Comparison of ENCODE assay signal across 15 mouse cellular contexts in the genomic region with DNA sequence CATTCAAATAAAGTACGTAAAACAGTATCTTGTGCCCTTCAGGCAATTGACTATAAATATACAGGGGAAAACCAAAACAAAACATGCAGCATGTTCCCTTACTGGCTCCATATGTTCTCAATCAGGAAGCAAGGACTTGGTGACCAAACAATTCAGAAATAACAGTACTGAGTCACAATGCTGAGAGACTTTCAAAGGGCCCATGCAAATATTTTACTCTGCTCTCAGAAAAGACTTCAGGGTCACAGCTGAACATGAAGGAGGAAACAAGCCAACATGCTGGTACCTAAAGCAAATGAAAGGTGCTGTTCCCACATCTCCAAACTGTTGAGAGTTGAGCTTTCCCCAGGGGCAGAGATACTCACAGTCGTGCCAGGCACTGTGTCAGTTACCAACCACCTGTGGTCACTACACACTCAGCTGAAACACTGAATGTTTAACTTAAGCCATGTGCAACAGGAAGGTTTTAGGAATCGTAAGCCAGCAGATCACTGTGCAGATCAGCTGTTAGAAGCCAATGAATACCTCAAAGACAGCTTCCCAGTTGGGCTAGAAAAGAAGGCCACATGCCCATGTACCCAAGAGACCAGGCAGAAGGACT.
A peak's percentile ranks its signal among the peaks of the same experiment; 100 is the strongest.
DNase-seq lines count a peak whose midpoint lies in the region; ATAC-seq and TF ChIP-seq lines count a peak whose summit lies in the region.
"Had no signal": no experiment of that assay in that cellular context is flagged by ENCODE, and none has a peak within 500 bp of the region (broad histone marks: within the 10 kb centered on the region; RNA-seq: fewer than 3 reads in every experiment).

No protein-coding gene starts in this region.

- no peaks in the 10 kb centered on the region for H3K36me3 ChIP-seq in hindbrain, embryonic 10.5 days
- H3K36me3 ChIP-seq in hindbrain, embryonic 11.5 days (ENCODE audit: control insufficient read depth, insufficient read depth, low read length), result no peaks in the 10 kb centered on the region
- no peaks in the 10 kb centered on the region for H3K36me3 ChIP-seq in embryonic facial prominence, embryonic 11.5 days (replicated peaks; ENCODE audit: control insufficient read depth, insufficient read depth, low read depth, low read length)
- no peaks in the 10 kb centered on the region for H3K36me3 ChIP-seq in limb, embryonic 12.5 days
- H3K36me3 ChIP-seq in thymus, adult 2 months (ENCODE audit: control insufficient read depth, insufficient read depth, low read length), result no peaks in the 10 kb centered on the region
- H3K36me3 ChIP-seq: hindbrain, embryonic 15.5 days; midbrain, embryonic 12.5 days had no signal

- H3K4me2 ChIP-seq in hindbrain, embryonic 11.5 days (replicated peaks; ENCODE audit: low read depth, low read length), result no peak overlapping the region
- no peak overlapping the region for H3K4me2 ChIP-seq in embryonic facial prominence, embryonic 11.5 days (ENCODE audit: low read depth, low read length)
- no peak overlapping the region for H3K4me2 ChIP-seq in limb, embryonic 12.5 days
- H3K4me2 ChIP-seq: heart, embryonic 13.5 days; hindbrain, embryonic 15.5 days; midbrain, embryonic 12.5 days had no signal

- no peaks in the 10 kb centered on the region for H3K9me3 ChIP-seq in hindbrain, embryonic 10.5 days
- H3K9me3 ChIP-seq in hindbrain, embryonic 11.5 days (ENCODE audit: control insufficient read depth, low read length), result no peaks in the 10 kb centered on the region
- no peaks in the 10 kb centered on the region for H3K9me3 ChIP-seq in embryonic facial prominence, embryonic 11.5 days (replicated peaks; ENCODE audit: control insufficient read depth, low read length)
- H3K9me3 ChIP-seq in limb, embryonic 12.5 days, result no peaks in the 10 kb centered on the region
- H3K9me3 ChIP-seq: heart, embryonic 13.5 days; hindbrain, embryonic 15.5 days; midbrain, embryonic 12.5 days had no signal

- H3K9ac ChIP-seq in hindbrain, embryonic 11.5 days (ENCODE audit: low read depth, low read length), result no peak overlapping the region
- H3K9ac ChIP-seq in embryonic facial prominence, embryonic 11.5 days (replicated peaks; ENCODE audit: low read length), result no peak overlapping the region
- H3K9ac ChIP-seq in limb, embryonic 12.5 days (replicated peaks), result no peak overlapping the region
- H3K9ac ChIP-seq: heart, embryonic 13.5 days; hindbrain, embryonic 15.5 days; midbrain, embryonic 12.5 days had no signal

- no peak for TF ChIP-seq POLR2A in thymus, adult 2 months (IDR thresholded peaks at IDR 0.05; ENCODE audit: control insufficient read depth, extremely low read depth, insufficient read depth, low read length, poor library complexity)

- DNase-seq in hindbrain, embryonic 10.5 days (ENCODE audit: low spot score), result no peak
- DNase-seq in hindbrain, embryonic 11.5 days (ENCODE audit: low spot score), result no peak
- peak; percentile 10 for DNase-seq in lung, postnatal 25 days (ENCODE audit: low spot score)
- no peak for DNase-seq in lung, postnatal 4 days
- peak; percentile 40 for DNase-seq in embryonic facial prominence, embryonic 11.5 days (ENCODE audit: low spot score)
- no peak for DNase-seq in thymus, adult 2 months
- DNase-seq: cerebellum, adult 9-10 months; gastrocnemius, postnatal 36 days; kidney, postnatal 25 days had no signal

- no peaks in the 10 kb centered on the region for H3K27me3 ChIP-seq in hindbrain, embryonic 10.5 days (ENCODE audit: insufficient read depth, poor library complexity, severe bottlenecking)
- H3K27me3 ChIP-seq in hindbrain, embryonic 11.5 days (ENCODE audit: control insufficient read depth, insufficient read depth, low read length), result no peaks in the 10 kb centered on the region
- H3K27me3 ChIP-seq in embryonic facial prominence, embryonic 11.5 days (ENCODE audit: control insufficient read depth, insufficient read depth, low read length), result no peaks in the 10 kb centered on the region
- no peaks in the 10 kb centered on the region for H3K27me3 ChIP-seq in limb, embryonic 12.5 days
- no peaks in the 10 kb centered on the region for H3K27me3 ChIP-seq in thymus, adult 2 months (ENCODE audit: control insufficient read depth, insufficient read depth, low read length)
- H3K27me3 ChIP-seq: heart, embryonic 13.5 days; hindbrain, embryonic 15.5 days; midbrain, embryonic 12.5 days; Patski had no signal

- no peak for TF ChIP-seq CTCF in thymus, adult 2 months (IDR thresholded peaks at IDR 0.05; ENCODE audit: borderline replicate concordance, control insufficient read depth, extremely low read depth, insufficient read depth, low read length, poor library complexity)

- WGBS in hindbrain, embryonic 10.5 days, result 52% methylated on average over 3 of the region's 3 CpGs
- WGBS in hindbrain, embryonic 11.5 days, result 47% methylated on average over 3 of the region's 3 CpGs
- WGBS in embryonic facial prominence, embryonic 11.5 days, result 28% methylated on average over 3 of the region's 3 CpGs
- WGBS in limb, embryonic 12.5 days, result 22% methylated on average over 3 of the region's 3 CpGs
- WGBS in thymus, adult 2 months, result 64% methylated on average over 3 of the region's 3 CpGs

- H3K4me1 ChIP-seq in hindbrain, embryonic 10.5 days (replicated peaks), result peaks cover 17% of the 10 kb centered on the region
- H3K4me1 ChIP-seq in hindbrain, embryonic 11.5 days (replicated peaks; ENCODE audit: control insufficient read depth, insufficient read depth, low read length), result no peaks in the 10 kb centered on the region
- H3K4me1 ChIP-seq in embryonic facial prominence, embryonic 11.5 days (ENCODE audit: control insufficient read depth, insufficient read depth, low read length), result no peaks in the 10 kb centered on the region; the same call in 1 of the 2 replicates
- peaks cover 29% of the 10 kb centered on the region for H3K4me1 ChIP-seq in limb, embryonic 12.5 days (replicated peaks)
- H3K4me1 ChIP-seq in thymus, adult 2 months (replicated peaks; ENCODE audit: control insufficient read depth, insufficient read depth, low read length), result no peaks in the 10 kb centered on the region
- H3K4me1 ChIP-seq: hindbrain, embryonic 15.5 days had no signal

- 0 out of 2 replicates have a peak overlapping the region, but pooled peaks have one; percentile 36 for H3K27ac ChIP-seq in hindbrain, embryonic 10.5 days
- no peak overlapping the region for H3K27ac ChIP-seq in hindbrain, embryonic 11.5 days (ENCODE audit: low read depth, low read length)
- H3K27ac ChIP-seq in embryonic facial prominence, embryonic 11.5 days (replicated peaks; ENCODE audit: low read depth, low read length), result peak overlapping the region; percentile 29; the same call in 1 of the 2 replicates
- peak overlapping the region; percentile 74 for H3K27ac ChIP-seq in limb, embryonic 12.5 days
- H3K27ac ChIP-seq in thymus, adult 2 months (ENCODE audit: control insufficient read depth, insufficient read depth, low read length), result no peak overlapping the region
- H3K27ac ChIP-seq: heart, embryonic 13.5 days; hindbrain, embryonic 15.5 days; midbrain, embryonic 12.5 days had no signal

- no peak for ATAC-seq in hindbrain, embryonic 11.5 days (ENCODE audit: low FRiP score)
- no peak for ATAC-seq in embryonic facial prominence, embryonic 11.5 days (replicated peaks; ENCODE audit: insufficient number of reproducible peaks, low FRiP score, low TSS enrichment, low read depth)
- no peak for ATAC-seq in limb, embryonic 12.5 days (ENCODE audit: insufficient number of reproducible peaks, insufficient read depth, low FRiP score, low TSS enrichment, low read depth)
- no peak for ATAC-seq in inflammation-experienced regulatory T-cells, adult 6 months
- ATAC-seq: Patski had no signal

- H3K4me3 ChIP-seq in hindbrain, embryonic 10.5 days, result no peak overlapping the region
- no peak overlapping the region for H3K4me3 ChIP-seq in hindbrain, embryonic 11.5 days (ENCODE audit: low read depth, low read length)
- no peak overlapping the region for H3K4me3 ChIP-seq in embryonic facial prominence, embryonic 11.5 days (ENCODE audit: low read depth, low read length)
- H3K4me3 ChIP-seq in limb, embryonic 12.5 days (replicated peaks), result no peak overlapping the region
- H3K4me3 ChIP-seq in thymus, adult 2 months (ENCODE audit: control insufficient read depth, insufficient read depth, low read length), result no peak overlapping the region
- H3K4me3 ChIP-seq: heart, embryonic 13.5 days; hindbrain, embryonic 15.5 days; midbrain, embryonic 12.5 days had no signal

Comparison
In these comparisons a context has a peak if more than half of its experiments do, and no peak if none do; other contexts are left out.
1. DNase-seq: peak in lung, postnatal 25 days (single experiment) and embryonic facial prominence, embryonic 11.5 days (single experiment); none in hindbrain, embryonic 10.5 days (single experiment), hindbrain, embryonic 11.5 days (single experiment), lung, postnatal 4 days (0 of 2) and thymus, adult 2 months (single experiment).
2. H3K27ac ChIP-seq: peak in hindbrain, embryonic 10.5 days (single experiment), embryonic facial prominence, embryonic 11.5 days (single experiment) and limb, embryonic 12.5 days (single experiment); none in hindbrain, embryonic 11.5 days (single experiment) and thymus, adult 2 months (single experiment).